ENCODE assay signal across 18 mouse cellular contexts in genomic region chr17:33911813-33912414, GRCm38 (mm10). TPM values are rescaled to one million over a fixed set of nuclear protein-coding genes. Genes with fewer than 3 reads are reported as not detected.
A peak's percentile ranks its signal among the peaks of the same experiment; 100 is the strongest.
DNase-seq lines count a peak whose midpoint lies in the region; ATAC-seq and TF ChIP-seq lines count a peak whose summit lies in the region.
"Had no signal": no experiment of that assay in that cellular context is flagged by ENCODE, and none has a peak within 500 bp of the region (broad histone marks: within the 10 kb centered on the region; RNA-seq: fewer than 3 reads in every experiment).

No protein-coding gene starts in this region.

- TF ChIP-seq CTCF in testis, adult 2 months (IDR thresholded peaks at IDR 0.05; ENCODE audit: control insufficient read depth, insufficient read depth, insufficient replicate concordance, low read depth, low read length), result no peak

- peaks cover 44% of the 10 kb centered on the region for H3K36me3 ChIP-seq in hindbrain, embryonic 13.5 days
- peaks cover 38% of the 10 kb centered on the region for H3K36me3 ChIP-seq in hindbrain, embryonic 14.5 days (replicated peaks; ENCODE audit: control insufficient read depth, insufficient read depth)
- peaks cover 14% of the 10 kb centered on the region for H3K36me3 ChIP-seq in testis, adult 2 months (ENCODE audit: control insufficient read depth, insufficient read depth, low read length)

- peaks cover 61% of the 10 kb centered on the region for H3K4me1 ChIP-seq in hindbrain, embryonic 13.5 days (replicated peaks)
- peaks cover 13% of the 10 kb centered on the region for H3K4me1 ChIP-seq in hindbrain, embryonic 14.5 days (replicated peaks; ENCODE audit: control insufficient read depth, insufficient read depth, low read length)
- peaks cover 26% of the 10 kb centered on the region for H3K4me1 ChIP-seq in testis, adult 2 months (ENCODE audit: control insufficient read depth, insufficient read depth, low read length)

- WGBS in hindbrain, embryonic 13.5 days, result 91% methylated on average over 28 of the region's 28 CpGs
- 92% methylated on average over 28 of the region's 28 CpGs for WGBS in hindbrain, embryonic 14.5 days

- H3K9ac ChIP-seq in hindbrain, embryonic 13.5 days, result peak overlapping the region; percentile 8; the same call in 1 of the 2 replicates
- H3K9ac ChIP-seq in hindbrain, embryonic 14.5 days, result no peak overlapping the region
- H3K9ac ChIP-seq: forebrain, embryonic 12.5 days; limb, embryonic 15.5 days had no signal

- peak; percentile 16 for DNase-seq in adrenal gland, adult 2 months
- DNase-seq in adrenal gland, postnatal 25 days, result no peak
- DNase-seq in hindbrain, embryonic 14.5 days (ENCODE audit: low spot score), result no peak
- no peak for DNase-seq in testis, postnatal 10 days (ENCODE audit: low spot score)
- DNase-seq in T-cell, adult 2 months (ENCODE audit: low spot score), result no peak
- DNase-seq in urinary bladder, postnatal 14 days (ENCODE audit: low spot score), result no peak
- DNase-seq: heart, postnatal 14 days; lung, adult 2 months had no signal

- no peaks in the 10 kb centered on the region for H3K27me3 ChIP-seq in hindbrain, embryonic 13.5 days
- no peaks in the 10 kb centered on the region for H3K27me3 ChIP-seq in hindbrain, embryonic 14.5 days (ENCODE audit: control insufficient read depth, insufficient read depth, low read length)
- H3K27me3 ChIP-seq in testis, adult 2 months (ENCODE audit: control insufficient read depth, insufficient read depth, low read length), result no peaks in the 10 kb centered on the region
- H3K27me3 ChIP-seq: forebrain, embryonic 12.5 days; limb, embryonic 15.5 days had no signal

- no peaks in the 10 kb centered on the region for H3K9me3 ChIP-seq in hindbrain, embryonic 13.5 days
- no peaks in the 10 kb centered on the region for H3K9me3 ChIP-seq in hindbrain, embryonic 14.5 days (ENCODE audit: control insufficient read depth, low read length)
- H3K9me3 ChIP-seq: forebrain, embryonic 12.5 days; limb, embryonic 15.5 days had no signal

- H3K4me3 ChIP-seq in hindbrain, embryonic 13.5 days, result no peak overlapping the region
- no peak overlapping the region for H3K4me3 ChIP-seq in hindbrain, embryonic 14.5 days (replicated peaks; ENCODE audit: low read length)
- H3K4me3 ChIP-seq in testis, adult 2 months (ENCODE audit: control insufficient read depth, low read depth, low read length), result peak overlapping the region; percentile 85
- H3K4me3 ChIP-seq: heart, adult 2 months; layer of hippocampus, adult 2 months; left cerebral cortex, adult 2 months; limb, embryonic 15.5 days had no signal

- H3K27ac ChIP-seq in hindbrain, embryonic 13.5 days, result no peak overlapping the region
- H3K27ac ChIP-seq in hindbrain, embryonic 14.5 days, result no peak overlapping the region
- peak overlapping the region; percentile 67 for H3K27ac ChIP-seq in testis, adult 2 months (ENCODE audit: control insufficient read depth, insufficient read depth, low read depth, low read length)
- H3K27ac ChIP-seq: forebrain, embryonic 12.5 days; heart, adult 2 months; layer of hippocampus, adult 2 months; left cerebral cortex, adult 2 months; limb, embryonic 15.5 days; macrophage had no signal

- TF ChIP-seq POLR2A in testis, adult 2 months (IDR thresholded peaks at IDR 0.05; ENCODE audit: control insufficient read depth, low read depth, low read length), result no peak

- no peak overlapping the region for H3K4me2 ChIP-seq in hindbrain, embryonic 13.5 days
- no peak overlapping the region for H3K4me2 ChIP-seq in hindbrain, embryonic 14.5 days (replicated peaks)
- H3K4me2 ChIP-seq: forebrain, embryonic 12.5 days; limb, embryonic 15.5 days had no signal

- no peak for ATAC-seq in hindbrain, embryonic 13.5 days (ENCODE audit: low FRiP score)
- no peak for ATAC-seq in hindbrain, embryonic 14.5 days (ENCODE audit: low FRiP score)
- ATAC-seq: inflammation-experienced regulatory T-cells, adult 6 months had no signal

RNA-seq across cellular contexts. Expression of gene Daxx, which starts 2.7 kb away (rescaled TPM):
- total RNA-seq in adrenal gland, adult 2 months (2021), result 10 to 100 TPM; 29.0 to 30.3 TPM
- 54.7 and 65.7 TPM in 2 replicates for polyA plus RNA-seq in adrenal gland, adult 2 months (2012; rRNA removed)
- total RNA-seq in adrenal gland, postnatal 25 days (2021), result 35.2 and 36.4 TPM in 2 replicates
- polyA plus RNA-seq in hindbrain, embryonic 13.5 days (2015; fragmentation: Nextera tagmentation; extraction: Ambion mirVana), result 48.1 and 54.6 TPM in 2 replicates
- polyA plus RNA-seq in hindbrain, embryonic 14.5 days (2014; fragmentation: Nextera tagmentation; extraction: Ambion mirVana), result 39.2 and 43.2 TPM in 2 replicates
- 157 and 183 TPM in 2 replicates for polyA plus RNA-seq in testis, adult 2 months (2012; rRNA removed)

RNA-seq across cellular contexts. Expression of gene Tapbp, which starts 3.8 kb away (rescaled TPM):
- 100 to 1,000 TPM; 151 to 171 TPM for total RNA-seq in adrenal gland, adult 2 months (2021)
- 244 and 245 TPM in 2 replicates for polyA plus RNA-seq in adrenal gland, adult 2 months (2012; rRNA removed)
- total RNA-seq in adrenal gland, postnatal 25 days (2021), result 101 and 166 TPM in 2 replicates
- polyA plus RNA-seq in hindbrain, embryonic 13.5 days (2015; fragmentation: Nextera tagmentation; extraction: Ambion mirVana), result 26.8 and 29.2 TPM in 2 replicates
- 24.9 and 29.6 TPM in 2 replicates for polyA plus RNA-seq in hindbrain, embryonic 14.5 days (2014; fragmentation: Nextera tagmentation; extraction: Ambion mirVana)
- polyA plus RNA-seq in testis, adult 2 months (2012; rRNA removed), result 71.7 and 80.8 TPM in 2 replicates

RNA-seq across cellular contexts. Expression of gene Zbtb22, which starts 3.8 kb away (rescaled TPM):
- total RNA-seq in adrenal gland, adult 2 months (2021), result 10 to 100 TPM; 26.1 to 38.3 TPM
- 52.1 and 57.1 TPM in 2 replicates for polyA plus RNA-seq in adrenal gland, adult 2 months (2012; rRNA removed)
- total RNA-seq in adrenal gland, postnatal 25 days (2021), result 27.4 and 38.8 TPM in 2 replicates
- 16.8 and 18.7 TPM in 2 replicates for polyA plus RNA-seq in hindbrain, embryonic 13.5 days (2015; fragmentation: Nextera tagmentation; extraction: Ambion mirVana)
- 10.4 and 11.4 TPM in 2 replicates for polyA plus RNA-seq in hindbrain, embryonic 14.5 days (2014; fragmentation: Nextera tagmentation; extraction: Ambion mirVana)
- polyA plus RNA-seq in testis, adult 2 months (2012; rRNA removed), result 65.0 and 66.5 TPM in 2 replicates

RNA-seq across cellular contexts. Expression of gene Platr17, which starts 7.0 kb away (rescaled TPM):
- not detected for total RNA-seq in adrenal gland, adult 2 months (2021)
- not detected in 2 replicates for polyA plus RNA-seq in adrenal gland, adult 2 months (2012; rRNA removed)
- not detected in 2 replicates for total RNA-seq in adrenal gland, postnatal 25 days (2021)
- 0.41 and 0.49 TPM in 2 replicates for polyA plus RNA-seq in hindbrain, embryonic 13.5 days (2015; fragmentation: Nextera tagmentation; extraction: Ambion mirVana)
- polyA plus RNA-seq in hindbrain, embryonic 14.5 days (2014; fragmentation: Nextera tagmentation; extraction: Ambion mirVana), result 0.59 TPM in 1 of 2 replicates, not detected in the other
- not detected in 2 replicates for polyA plus RNA-seq in testis, adult 2 months (2012; rRNA removed)
- total RNA-seq: heart, adult 2 months; heart, postnatal 14 days; left cerebral cortex, adult 2 months had no signal
- polyA plus RNA-seq: embryonic facial prominence, embryonic 14.5 days; forebrain, embryonic 12.5 days; heart, adult 2 months; macrophage had no signal

RNA-seq across cellular contexts. Expression of gene Rgl2, which starts 17.4 kb away (rescaled TPM):
- 10 to 100 TPM; 44.2 to 44.4 TPM for total RNA-seq in adrenal gland, adult 2 months (2021)
- 237 and 298 TPM in 2 replicates for polyA plus RNA-seq in adrenal gland, adult 2 months (2012; rRNA removed)
- total RNA-seq in adrenal gland, postnatal 25 days (2021), result 68.9 and 72.7 TPM in 2 replicates
- polyA plus RNA-seq in hindbrain, embryonic 13.5 days (2015; fragmentation: Nextera tagmentation; extraction: Ambion mirVana), result 56.7 and 56.9 TPM in 2 replicates
- 47.7 and 49.2 TPM in 2 replicates for polyA plus RNA-seq in hindbrain, embryonic 14.5 days (2014; fragmentation: Nextera tagmentation; extraction: Ambion mirVana)
- polyA plus RNA-seq in testis, adult 2 months (2012; rRNA removed), result 83.4 and 93.0 TPM in 2 replicates
